Mouse (Mus musculus): ENCODE measurements at regions not wholly inside any gene's neighbourhood (a gene's known extent, or its start where the extent isn't known, plus 50 kb on each side); places are given as distances from the start of the nearest gene placed in this dataset.

DNA sequence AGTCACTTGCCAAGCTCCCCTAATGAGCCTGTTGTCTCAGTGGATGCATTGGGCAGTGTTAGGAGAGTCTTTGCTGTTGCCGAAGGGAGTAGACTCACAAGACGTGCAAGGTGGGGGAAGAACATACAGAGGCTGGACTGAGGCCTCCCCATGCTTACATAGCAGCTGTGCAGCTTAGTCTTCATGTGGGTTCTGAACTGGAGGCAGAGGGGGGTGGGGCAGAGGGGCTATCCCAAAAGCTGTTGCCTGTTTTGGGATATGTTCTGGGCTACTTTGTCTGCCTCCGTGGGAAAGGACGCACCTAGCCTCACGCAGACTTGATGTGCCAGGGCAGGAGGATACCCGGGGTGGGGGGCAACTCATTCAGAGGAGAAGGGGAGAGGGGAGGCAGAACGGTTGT lies 84.7 kb downstream of the Dad1 start:
- WGBS = 89% methylated on average over 7 of the region's 7 CpGs
- H3K4me3 ChIP-seq (ENCODE audit: insufficient read depth, low read depth, low read length) = no peak overlapping the region
- H3K4me1 ChIP-seq (ENCODE audit: control insufficient read depth, insufficient read depth, low read length) = no peaks in the 10 kb centered on the region
- H3K27ac ChIP-seq (ENCODE audit: insufficient read depth, low read depth, low read length) = no peak overlapping the region
- TF ChIP-seq POLR2A (IDR thresholded peaks at IDR 0.05; ENCODE audit: insufficient read depth, low read depth, low read length) = no peak
- TF ChIP-seq CTCF (IDR thresholded peaks at IDR 0.05; ENCODE audit: insufficient read depth, low read depth, low read length) = no peak

- no peak for TF ChIP-seq CTCF (IDR thresholded peaks at IDR 0.05; ENCODE audit: insufficient read depth, low read depth, low read length)
- Histone ChIP-seq H3K4me3 (ENCODE audit: insufficient read depth, low read depth, low read length) (no peak overlapping the region), H3K27ac (ENCODE audit: insufficient read depth, low read depth, low read length) (no peak overlapping the region), H3K4me1 (ENCODE audit: control insufficient read depth, insufficient read depth, low read length) (no peaks in the 10 kb centered on the region)
- 83% methylated on average over 4 of the region's 4 CpGs for WGBS
These were observed 85.4 kb downstream of the Dad1 start for GRCm38 (mm10) chr14:54168414-54168931.

GRCm38 (mm10) chr14:54166057-54166456 lies 87.8 kb downstream of the Dad1 start:
- Histone ChIP-seq H3K4me3 (ENCODE audit: insufficient read depth, low read depth, low read length) (no peak overlapping the region), H3K27ac (ENCODE audit: insufficient read depth, low read depth, low read length) (no peak overlapping the region), H3K4me1 (ENCODE audit: control insufficient read depth, insufficient read depth, low read length) (0 out of 2 replicates have a peak, but pooled peaks cover 3% of the 10 kb centered on the region)
- 63% methylated on average over 3 of the region's 3 CpGs for WGBS
- no peak for TF ChIP-seq CTCF (IDR thresholded peaks at IDR 0.05; ENCODE audit: insufficient read depth, low read depth, low read length)
- TF ChIP-seq POLR2A (IDR thresholded peaks at IDR 0.05; ENCODE audit: insufficient read depth, low read depth, low read length) = no peak

DNA sequence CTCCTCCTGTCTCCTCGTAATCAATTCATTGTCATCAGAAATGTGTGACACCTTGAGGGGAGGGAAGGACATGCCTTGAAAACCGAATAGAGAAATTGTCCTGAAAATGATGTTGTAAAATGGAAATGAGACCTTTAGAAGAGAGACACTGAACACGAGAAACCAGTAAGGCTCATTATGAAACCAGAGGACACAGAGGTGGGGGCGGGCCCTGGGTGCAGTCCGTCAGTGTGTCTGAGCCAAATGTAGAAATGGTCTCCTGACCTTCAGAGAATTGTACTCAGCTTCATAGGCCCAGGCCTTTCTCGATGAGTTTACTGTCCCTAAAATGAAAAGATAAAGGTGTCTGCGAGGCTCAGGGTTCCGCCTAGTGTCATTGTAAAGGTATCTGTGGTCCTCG lies 89.0 kb downstream of the Dad1 start:
- no peak overlapping the region for H3K27ac ChIP-seq (ENCODE audit: insufficient read depth, low read depth, low read length)
- no peak overlapping the region for H3K4me3 ChIP-seq (ENCODE audit: insufficient read depth, low read depth, low read length)
- 0 out of 2 replicates have a peak, but pooled peaks cover 3% of the 10 kb centered on the region for H3K4me1 ChIP-seq (ENCODE audit: control insufficient read depth, insufficient read depth, low read length)
- TF ChIP-seq POLR2A (IDR thresholded peaks at IDR 0.05; ENCODE audit: insufficient read depth, low read depth, low read length) (no peak), CTCF (IDR thresholded peaks at IDR 0.05; ENCODE audit: insufficient read depth, low read depth, low read length) (no peak)
- 91% methylated on average over 9 of the region's 9 CpGs for WGBS

- Histone ChIP-seq H3K4me3 (ENCODE audit: insufficient read depth, low read depth, low read length) (no peak overlapping the region), H3K4me1 (ENCODE audit: control insufficient read depth, insufficient read depth, low read length) (0 out of 2 replicates have a peak, but pooled peaks cover 3% of the 10 kb centered on the region), H3K27ac (ENCODE audit: insufficient read depth, low read depth, low read length) (no peak overlapping the region)
- 79% methylated on average over 8 of the region's 8 CpGs for WGBS
- TF ChIP-seq POLR2A (IDR thresholded peaks at IDR 0.05; ENCODE audit: insufficient read depth, low read depth, low read length) (no peak), CTCF (IDR thresholded peaks at IDR 0.05; ENCODE audit: insufficient read depth, low read depth, low read length) (no peak)
These were observed 92.0 kb downstream of the Dad1 start for GRCm38 (mm10) chr14:54161916-54162315.

GRCm38 (mm10) chr14:54161206-54161605 lies 92.7 kb downstream of the Dad1 start:
- WGBS = 85% methylated on average over 7 of the region's 7 CpGs
- no peak for TF ChIP-seq POLR2A (IDR thresholded peaks at IDR 0.05; ENCODE audit: insufficient read depth, low read depth, low read length)
- no peak for TF ChIP-seq CTCF (IDR thresholded peaks at IDR 0.05; ENCODE audit: insufficient read depth, low read depth, low read length)
- Histone ChIP-seq H3K4me3 (ENCODE audit: insufficient read depth, low read depth, low read length) (no peak overlapping the region), H3K27ac (ENCODE audit: insufficient read depth, low read depth, low read length) (no peak overlapping the region), H3K4me1 (ENCODE audit: control insufficient read depth, insufficient read depth, low read length) (0 out of 2 replicates have a peak, but pooled peaks cover 3% of the 10 kb centered on the region)

DNA sequence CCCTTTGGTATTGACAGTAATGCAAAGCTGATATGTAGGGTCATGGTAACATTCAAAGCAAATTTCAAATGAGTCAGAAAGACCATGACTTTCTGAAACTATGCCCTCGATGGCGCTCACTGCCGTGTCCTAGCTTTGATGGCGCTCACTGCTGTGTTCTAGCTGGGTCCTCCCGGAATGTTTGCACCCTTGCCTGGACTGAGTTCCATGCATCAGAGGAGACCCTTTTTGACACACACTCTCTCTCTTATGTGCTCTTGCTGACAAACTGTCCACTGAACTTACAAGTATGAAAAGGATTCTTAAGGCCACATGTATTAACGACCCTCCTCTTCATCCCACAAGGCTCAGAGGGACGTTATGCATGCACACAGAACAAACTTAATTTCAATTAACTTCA lies 94.1 kb downstream of the Dad1 start:
- no peak overlapping the region for H3K4me3 ChIP-seq (ENCODE audit: insufficient read depth, low read depth, low read length)
- H3K4me1 ChIP-seq (ENCODE audit: control insufficient read depth, insufficient read depth, low read length) = 0 out of 2 replicates have a peak, but pooled peaks cover 3% of the 10 kb centered on the region
- no peak overlapping the region for H3K27ac ChIP-seq (ENCODE audit: insufficient read depth, low read depth, low read length)
- WGBS = 93% methylated on average over 7 of the region's 7 CpGs
- no peak for TF ChIP-seq CTCF (IDR thresholded peaks at IDR 0.05; ENCODE audit: insufficient read depth, low read depth, low read length)
- TF ChIP-seq POLR2A (IDR thresholded peaks at IDR 0.05; ENCODE audit: insufficient read depth, low read depth, low read length) = no peak

DNA sequence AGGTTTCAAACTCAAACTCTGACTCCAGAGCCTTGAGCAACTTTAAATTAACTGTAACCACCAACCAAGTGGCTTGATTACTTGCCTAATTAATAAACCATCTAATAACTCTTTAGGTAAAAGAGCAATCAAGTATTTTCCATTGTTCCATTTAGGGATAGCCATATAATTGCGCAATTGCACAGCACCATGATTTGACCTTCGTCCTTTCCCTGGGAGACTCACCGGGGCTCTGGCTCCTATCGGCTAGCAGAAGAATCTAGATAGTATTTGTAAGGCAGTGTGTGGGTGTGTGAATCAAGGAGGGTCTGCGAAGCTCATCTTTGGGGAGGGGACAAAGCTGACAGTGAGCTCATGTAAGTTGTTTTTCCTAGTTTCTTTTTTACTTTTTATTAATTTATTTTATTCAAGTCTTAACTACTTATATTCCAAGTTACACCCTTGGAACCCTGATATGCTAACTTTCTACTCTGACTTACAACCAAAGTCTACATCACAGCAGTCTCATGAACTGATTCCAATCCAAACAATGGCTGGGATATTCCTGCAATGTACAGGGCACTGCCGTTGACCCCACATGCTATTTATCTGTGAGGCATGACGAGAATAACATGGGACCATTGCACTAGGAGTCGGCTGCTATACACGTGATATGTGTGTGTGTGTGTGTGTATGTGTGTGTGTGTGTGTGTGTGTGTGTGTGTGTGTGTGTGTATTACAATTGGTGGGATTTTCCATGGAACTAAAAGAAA lies 95.5 kb downstream of the Dad1 start:
- Histone ChIP-seq H3K27ac (ENCODE audit: insufficient read depth, low read depth, low read length) (no peak overlapping the region), H3K4me1 (ENCODE audit: control insufficient read depth, insufficient read depth, low read length) (0 out of 2 replicates have a peak, but pooled peaks cover 3% of the 10 kb centered on the region), H3K4me3 (ENCODE audit: insufficient read depth, low read depth, low read length) (no peak overlapping the region)
- TF ChIP-seq CTCF (IDR thresholded peaks at IDR 0.05; ENCODE audit: insufficient read depth, low read depth, low read length) (no peak), POLR2A (IDR thresholded peaks at IDR 0.05; ENCODE audit: insufficient read depth, low read depth, low read length) (no peak)
- 90% methylated on average over 9 of the region's 9 CpGs for WGBS

- Histone ChIP-seq H3K4me1 (ENCODE audit: control insufficient read depth, insufficient read depth, low read length) (no peaks in the 10 kb centered on the region), H3K27ac (ENCODE audit: insufficient read depth, low read depth, low read length) (no peak overlapping the region), H3K4me3 (ENCODE audit: insufficient read depth, low read depth, low read length) (no peak overlapping the region)
- WGBS = 95% methylated on average over 6 of the region's 6 CpGs
- TF ChIP-seq POLR2A (IDR thresholded peaks at IDR 0.05; ENCODE audit: insufficient read depth, low read depth, low read length) (no peak), CTCF (IDR thresholded peaks at IDR 0.05; ENCODE audit: insufficient read depth, low read depth, low read length) (no peak)
These were observed 97.4 kb downstream of the Dad1 start for GRCm38 (mm10) chr14:54156536-54156935.

All from olfactory bulb, adult 2 months (tissue).